Comparison of ENCODE assay signal across 8 mouse cellular contexts in genomic region chr4:97779003-97779930, GRCm38 (mm10). TPM values are rescaled to one million over a fixed set of nuclear protein-coding genes. Genes with fewer than 3 reads are reported as not detected.
A peak's percentile ranks its signal among the peaks of the same experiment; 100 is the strongest.
DNase-seq lines count a peak whose midpoint lies in the region; ATAC-seq and TF ChIP-seq lines count a peak whose summit lies in the region.

No protein-coding gene starts in this region.

- peak; percentile 65 for DNase-seq in lung, embryonic 14.5 days
- no peak for DNase-seq in lung, postnatal 4 days
- DNase-seq in limb, embryonic 11.5 days (ENCODE audit: low spot score), result peak; percentile 55
- DNase-seq in right cerebral cortex, postnatal 10 days (ENCODE audit: low spot score in 2 of 2), result no peak
- no peak for DNase-seq in spleen, adult 18-20 months
- no peak for DNase-seq in right cerebral cortex, postnatal 25 days

- 12% methylated on average over 18 of the region's 18 CpGs for WGBS in lung, embryonic 14.5 days
- 4% methylated on average over 18 of the region's 18 CpGs for WGBS in forebrain, embryonic 12.5 days
- WGBS in limb, embryonic 11.5 days, result 7% methylated on average over 18 of the region's 18 CpGs
- WGBS in stomach, embryonic 14.5 days, result 14% methylated on average over 18 of the region's 18 CpGs

- peaks cover 15% of the 10 kb centered on the region for H3K36me3 ChIP-seq in lung, embryonic 14.5 days (ENCODE audit: insufficient read depth)
- peaks cover 19% of the 10 kb centered on the region for H3K36me3 ChIP-seq in forebrain, embryonic 12.5 days (replicated peaks)
- peaks cover 5% of the 10 kb centered on the region for H3K36me3 ChIP-seq in limb, embryonic 11.5 days (ENCODE audit: control insufficient read depth, insufficient read depth, low read length)
- H3K36me3 ChIP-seq in stomach, embryonic 14.5 days (ENCODE audit: control insufficient read depth, insufficient read depth, low read length), result peaks cover 10% of the 10 kb centered on the region

- no peak for TF ChIP-seq CTCF in lung, embryonic 14.5 days (IDR thresholded peaks at IDR 0.05; ENCODE audit: low read depth)

- H3K4me2 ChIP-seq in lung, embryonic 14.5 days, result peak overlapping the region; percentile 91
- peak overlapping the region; percentile 83 for H3K4me2 ChIP-seq in forebrain, embryonic 12.5 days
- peak overlapping the region; percentile 81 for H3K4me2 ChIP-seq in limb, embryonic 11.5 days (ENCODE audit: low read depth, severe bottlenecking)
- peak overlapping the region; percentile 77 for H3K4me2 ChIP-seq in stomach, embryonic 14.5 days (replicated peaks; ENCODE audit: low read depth, low read length)

- H3K4me1 ChIP-seq in lung, embryonic 14.5 days (ENCODE audit: insufficient read depth), result peaks cover 10% of the 10 kb centered on the region
- H3K4me1 ChIP-seq in forebrain, embryonic 12.5 days, result peaks cover 27% of the 10 kb centered on the region
- H3K4me1 ChIP-seq in limb, embryonic 11.5 days (ENCODE audit: control insufficient read depth, insufficient read depth, low read length), result peaks cover 10% of the 10 kb centered on the region; the same call in 1 of the 2 replicates
- peaks cover 7% of the 10 kb centered on the region; the same call in 1 of the 2 replicates for H3K4me1 ChIP-seq in stomach, embryonic 14.5 days (ENCODE audit: control insufficient read depth, insufficient read depth, low read length)

- ATAC-seq in lung, embryonic 14.5 days (ENCODE audit: insufficient read depth), result no peak
- no peak for ATAC-seq in forebrain, embryonic 12.5 days (ENCODE audit: low FRiP score)
- no peak for ATAC-seq in limb, embryonic 11.5 days (ENCODE audit: insufficient number of reproducible peaks, low FRiP score, low TSS enrichment, low read depth)
- ATAC-seq in stomach, embryonic 14.5 days (ENCODE audit: insufficient number of reproducible peaks, insufficient read depth, low FRiP score, low read depth), result no peak

- peak overlapping the region; percentile 99 for H3K9ac ChIP-seq in lung, embryonic 14.5 days
- peak overlapping the region; percentile 99 for H3K9ac ChIP-seq in forebrain, embryonic 12.5 days
- peak overlapping the region; percentile 97 for H3K9ac ChIP-seq in limb, embryonic 11.5 days (ENCODE audit: low read length)
- peak overlapping the region; percentile 100 for H3K9ac ChIP-seq in stomach, embryonic 14.5 days (replicated peaks; ENCODE audit: low read depth, low read length)

- peak overlapping the region; percentile 96 for H3K4me3 ChIP-seq in lung, embryonic 14.5 days (ENCODE audit: low read depth, low read length)
- peak overlapping the region; percentile 63 for H3K4me3 ChIP-seq in forebrain, embryonic 12.5 days (replicated peaks)
- H3K4me3 ChIP-seq in limb, embryonic 11.5 days (ENCODE audit: low read depth, low read length), result peak overlapping the region; percentile 91
- H3K4me3 ChIP-seq in stomach, embryonic 14.5 days (ENCODE audit: low read depth, low read length), result peak overlapping the region; percentile 90

- H3K27me3 ChIP-seq in lung, embryonic 14.5 days (ENCODE audit: insufficient read depth, low read length), result no peaks in the 10 kb centered on the region
- no peaks in the 10 kb centered on the region; the same call in 1 of the 2 replicates for H3K27me3 ChIP-seq in forebrain, embryonic 12.5 days
- H3K27me3 ChIP-seq in limb, embryonic 11.5 days (ENCODE audit: control insufficient read depth, insufficient read depth, low read length), result no peaks in the 10 kb centered on the region
- H3K27me3 ChIP-seq in stomach, embryonic 14.5 days (ENCODE audit: control insufficient read depth, insufficient read depth, low read length), result no peaks in the 10 kb centered on the region

- no peaks in the 10 kb centered on the region for H3K9me3 ChIP-seq in lung, embryonic 14.5 days (ENCODE audit: low read depth, low read length)
- H3K9me3 ChIP-seq in forebrain, embryonic 12.5 days, result no peaks in the 10 kb centered on the region
- no peaks in the 10 kb centered on the region for H3K9me3 ChIP-seq in limb, embryonic 11.5 days (ENCODE audit: control insufficient read depth, low read length)
- H3K9me3 ChIP-seq in stomach, embryonic 14.5 days (ENCODE audit: control insufficient read depth, low read depth, low read length), result no peaks in the 10 kb centered on the region

- peak overlapping the region; percentile 98 for H3K27ac ChIP-seq in lung, embryonic 14.5 days (ENCODE audit: low read depth)
- H3K27ac ChIP-seq in forebrain, embryonic 12.5 days, result peak overlapping the region; percentile 94
- H3K27ac ChIP-seq in limb, embryonic 11.5 days (replicated peaks; ENCODE audit: low read depth, low read length), result peak overlapping the region; percentile 90
- peak overlapping the region; percentile 98 for H3K27ac ChIP-seq in stomach, embryonic 14.5 days (ENCODE audit: low read length)

RNA-seq across cellular contexts. Expression of gene E130114P18Rik, which starts 1.4 kb away (rescaled TPM):
- polyA plus RNA-seq in lung, embryonic 14.5 days (2014; fragmentation: Nextera tagmentation; extraction: Ambion mirVana), result 0.84 and 0.85 TPM in 2 replicates
- 50.8 and 52.3 TPM in 2 replicates for polyA plus RNA-seq in forebrain, embryonic 12.5 days (2016; fragmentation: Nextera tagmentation; extraction: Ambion mirVana)
- 8.0 and 10.1 TPM in 2 replicates for polyA plus RNA-seq in limb, embryonic 11.5 days (2014; fragmentation: Nextera tagmentation; extraction: Ambion mirVana)
- polyA plus RNA-seq in stomach, embryonic 14.5 days (2014; fragmentation: Nextera tagmentation; extraction: Ambion mirVana), result 5.7 and 6.3 TPM in 2 replicates

RNA-seq across cellular contexts. Expression of gene Nfia, which starts 6.7 kb away (rescaled TPM):
- polyA plus RNA-seq in lung, embryonic 14.5 days (2014; fragmentation: Nextera tagmentation; extraction: Ambion mirVana), result 48.2 and 53.5 TPM in 2 replicates
- 62.1 and 67.2 TPM in 2 replicates for polyA plus RNA-seq in forebrain, embryonic 12.5 days (2016; fragmentation: Nextera tagmentation; extraction: Ambion mirVana)
- 27.6 and 32.1 TPM in 2 replicates for polyA plus RNA-seq in limb, embryonic 11.5 days (2014; fragmentation: Nextera tagmentation; extraction: Ambion mirVana)
- polyA plus RNA-seq in stomach, embryonic 14.5 days (2014; fragmentation: Nextera tagmentation; extraction: Ambion mirVana), result 73.9 and 78.4 TPM in 2 replicates

Comparison
In these comparisons a context has a peak if more than half of its experiments do, and no peak if none do; other contexts are left out.
1. DNase-seq: peak in lung, embryonic 14.5 days (single experiment) and limb, embryonic 11.5 days (single experiment); none in lung, postnatal 4 days (0 of 2), right cerebral cortex, postnatal 10 days (0 of 2), spleen, adult 18-20 months (0 of 2) and right cerebral cortex, postnatal 25 days (single experiment).
2. Peak in every context shown above with its lines, with median percentiles within 50 percentile points of each other: H3K27ac ChIP-seq, H3K4me2 ChIP-seq, H3K4me3 ChIP-seq and H3K9ac ChIP-seq.